Mouse (Mus musculus): ENCODE results near the gene Usp4. TPM values are rescaled to one million over a fixed set of nuclear protein-coding genes. Genes with fewer than 3 reads are reported as not detected.

The Usp4 gene
- polyA plus RNA-seq, 1 experiment from 2014 or later: 123 TPM

GRCm38 (mm10) chr9:108343835-108344234 is 3.8 kb upstream of the Usp4 start:
- no peak for ATAC-seq (ENCODE audit: low FRiP score, low read depth)
- H3K36me3 ChIP-seq: no peaks in the 10 kb centered on the region
- H3K4me2 ChIP-seq: no peak overlapping the region
- peaks cover 31% of the 10 kb centered on the region for H3K4me1 ChIP-seq (replicated peaks)
- H3K9me3 ChIP-seq: no peaks in the 10 kb centered on the region
- no peaks in the 10 kb centered on the region for H3K27me3 ChIP-seq
- no peak overlapping the region for H3K9ac ChIP-seq
- H3K27ac ChIP-seq (replicated peaks): no peak overlapping the region
- no peak overlapping the region for H3K4me3 ChIP-seq
- 87% methylated on average over 1 of the region's 1 CpGs for WGBS

GRCm38 (mm10) chr9:108344471-108344870 is 3.2 kb upstream of the Usp4 start:
- Histone ChIP-seq H3K9ac (no peak overlapping the region), H3K4me2 (no peak overlapping the region), H3K4me3 (no peak overlapping the region), H3K36me3 (no peaks in the 10 kb centered on the region), H3K27ac (replicated peaks) (no peak overlapping the region), H3K27me3 (no peaks in the 10 kb centered on the region), H3K9me3 (no peaks in the 10 kb centered on the region), H3K4me1 (replicated peaks) (peaks cover 36% of the 10 kb centered on the region)
- ATAC-seq (ENCODE audit: low FRiP score, low read depth): no peak
- 86% methylated on average over 4 of the region's 4 CpGs for WGBS

GRCm38 (mm10) chr9:108347024-108347423 is 629 bp upstream of the Usp4 start:
- ATAC-seq (ENCODE audit: low FRiP score, low read depth): no peak
- Histone ChIP-seq H3K27me3 (no peaks in the 10 kb centered on the region), H3K4me1 (replicated peaks) (peaks cover 31% of the 10 kb centered on the region)

GRCm38 (mm10) chr9:108348290-108348680 is 632 bp downstream of the Usp4 start:
- H3K36me3 ChIP-seq: peaks cover 32% of the 10 kb centered on the region
- peak overlapping the region; percentile 64 for H3K4me3 ChIP-seq
- peak overlapping the region; percentile 94 for H3K27ac ChIP-seq (replicated peaks)
- peak overlapping the region; percentile 75 for H3K9ac ChIP-seq
- H3K9me3 ChIP-seq: no peaks in the 10 kb centered on the region
- WGBS: 9% methylated on average over 14 of the region's 14 CpGs
- H3K4me2 ChIP-seq: peak overlapping the region; percentile 77
- H3K27me3 ChIP-seq: no peaks in the 10 kb centered on the region
- peaks cover 31% of the 10 kb centered on the region for H3K4me1 ChIP-seq (replicated peaks)
- no peak; the same call in 1 of the 2 replicates for ATAC-seq (ENCODE audit: low FRiP score, low read depth)

More at GRCm38 (mm10) chr9:108347024-108347423, 629 bp upstream of the Usp4 start:
- Histone ChIP-seq H3K9me3 (no peaks in the 10 kb centered on the region), H3K27ac (replicated peaks) (peak overlapping the region; percentile 94), H3K4me2 (peak overlapping the region; percentile 77), H3K4me3 (peak overlapping the region; percentile 64), H3K36me3 (peaks cover 20% of the 10 kb centered on the region), H3K9ac (peak overlapping the region; percentile 75)
- 6% methylated on average over 11 of the region's 11 CpGs for WGBS

GRCm38 (mm10) chr9:108349727-108350126 is 2.1 kb downstream of the Usp4 start:
- H3K4me1 ChIP-seq (replicated peaks): peaks cover 31% of the 10 kb centered on the region
- H3K9me3 ChIP-seq: no peaks in the 10 kb centered on the region
- no peak overlapping the region for H3K4me3 ChIP-seq
- H3K36me3 ChIP-seq: peaks cover 47% of the 10 kb centered on the region
- H3K4me2 ChIP-seq: no peak overlapping the region
- 96% methylated on average over 4 of the region's 4 CpGs for WGBS
- no peak overlapping the region for H3K9ac ChIP-seq
- H3K27me3 ChIP-seq: no peaks in the 10 kb centered on the region
- no peak overlapping the region for H3K27ac ChIP-seq (replicated peaks)
- ATAC-seq (ENCODE audit: low FRiP score, low read depth): no peak

- Histone ChIP-seq H3K4me2 (no peak overlapping the region), H3K27me3 (no peaks in the 10 kb centered on the region), H3K4me1 (replicated peaks) (no peaks in the 10 kb centered on the region), H3K9ac (no peak overlapping the region), H3K27ac (replicated peaks) (no peak overlapping the region), H3K36me3 (peaks cover 85% of the 10 kb centered on the region), H3K9me3 (no peaks in the 10 kb centered on the region), H3K4me3 (no peak overlapping the region)
- WGBS: 96% methylated on average over 9 of the region's 9 CpGs
- ATAC-seq (ENCODE audit: low FRiP score, low read depth): no peak
These were observed 30.6 kb downstream of the Usp4 start for GRCm38 (mm10) chr9:108378234-108378633.

GRCm38 (mm10) chr9:108378736-108379135 is 31.1 kb downstream of the Usp4 start:
- no peak overlapping the region for H3K27ac ChIP-seq (replicated peaks)
- no peak overlapping the region for H3K9ac ChIP-seq
- WGBS: 90% methylated on average over 5 of the region's 5 CpGs
- peaks cover 85% of the 10 kb centered on the region for H3K36me3 ChIP-seq
- no peak overlapping the region for H3K4me3 ChIP-seq
- no peaks in the 10 kb centered on the region for H3K27me3 ChIP-seq
- H3K4me1 ChIP-seq (replicated peaks): no peaks in the 10 kb centered on the region
- ATAC-seq (ENCODE audit: low FRiP score, low read depth): no peak
- no peaks in the 10 kb centered on the region for H3K9me3 ChIP-seq
- no peak overlapping the region for H3K4me2 ChIP-seq

GRCm38 (mm10) chr9:108379294-108379693 is 31.6 kb downstream of the Usp4 start:
- H3K4me1 ChIP-seq (replicated peaks): no peaks in the 10 kb centered on the region
- 92% methylated on average over 4 of the region's 4 CpGs for WGBS
- no peaks in the 10 kb centered on the region for H3K9me3 ChIP-seq
- H3K9ac ChIP-seq: no peak overlapping the region
- no peak for ATAC-seq (ENCODE audit: low FRiP score, low read depth)
- H3K27ac ChIP-seq (replicated peaks): no peak overlapping the region
- peaks cover 85% of the 10 kb centered on the region for H3K36me3 ChIP-seq
- H3K27me3 ChIP-seq: no peaks in the 10 kb centered on the region
- H3K4me3 ChIP-seq: no peak overlapping the region
- no peak overlapping the region for H3K4me2 ChIP-seq

- Histone ChIP-seq H3K4me1 (replicated peaks) (no peaks in the 10 kb centered on the region), H3K9me3 (no peaks in the 10 kb centered on the region), H3K27me3 (no peaks in the 10 kb centered on the region), H3K27ac (replicated peaks) (no peak overlapping the region), H3K4me3 (no peak overlapping the region), H3K9ac (no peak overlapping the region), H3K4me2 (no peak overlapping the region), H3K36me3 (peaks cover 85% of the 10 kb centered on the region)
- 98% methylated on average over 9 of the region's 9 CpGs for whole genome bisulfite sequencing
- ATAC-seq (ENCODE audit: low FRiP score, low read depth): no peak
These were observed 33.7 kb downstream of the Usp4 start for GRCm38 (mm10) chr9:108381382-108381781.

- no peaks in the 10 kb centered on the region for H3K4me1 ChIP-seq (replicated peaks)
- no peak for ATAC-seq (ENCODE audit: low FRiP score, low read depth)
- H3K27ac ChIP-seq (replicated peaks): no peak overlapping the region
- 88% methylated on average over 7 of the region's 7 CpGs for WGBS
- peaks cover 90% of the 10 kb centered on the region for H3K36me3 ChIP-seq
- H3K9me3 ChIP-seq: no peaks in the 10 kb centered on the region
- H3K27me3 ChIP-seq: no peaks in the 10 kb centered on the region
- no peak overlapping the region for H3K9ac ChIP-seq
- no peak overlapping the region for H3K4me2 ChIP-seq
- H3K4me3 ChIP-seq: no peak overlapping the region
These were observed 37.4 kb downstream of the Usp4 start for GRCm38 (mm10) chr9:108385006-108385405.

GRCm38 (mm10) chr9:108386816-108387215 is 39.2 kb downstream of the Usp4 start:
- no peak for ATAC-seq (ENCODE audit: low FRiP score, low read depth)
- peaks cover 86% of the 10 kb centered on the region for H3K36me3 ChIP-seq
- WGBS: 89% methylated on average over 4 of the region's 4 CpGs
- H3K27me3 ChIP-seq: no peaks in the 10 kb centered on the region
- H3K9me3 ChIP-seq: no peaks in the 10 kb centered on the region
- H3K9ac ChIP-seq: no peak overlapping the region
- H3K4me3 ChIP-seq: no peak overlapping the region
- H3K4me2 ChIP-seq: no peak overlapping the region
- no peaks in the 10 kb centered on the region for H3K4me1 ChIP-seq (replicated peaks)
- H3K27ac ChIP-seq (replicated peaks): no peak overlapping the region

- Histone ChIP-seq H3K4me1 (replicated peaks) (no peaks in the 10 kb centered on the region), H3K9ac (no peak overlapping the region), H3K27ac (replicated peaks) (no peak overlapping the region), H3K36me3 (peaks cover 87% of the 10 kb centered on the region), H3K27me3 (no peaks in the 10 kb centered on the region), H3K9me3 (no peaks in the 10 kb centered on the region), H3K4me2 (no peak overlapping the region), H3K4me3 (no peak overlapping the region)
- 84% methylated on average over 10 of the region's 10 CpGs for WGBS
- ATAC-seq (ENCODE audit: low FRiP score, low read depth): no peak
These were observed 40.9 kb downstream of the Usp4 start for GRCm38 (mm10) chr9:108388601-108389000.

GRCm38 (mm10) chr9:108389220-108389619 is 41.6 kb downstream of the Usp4 start:
- H3K4me2 ChIP-seq: no peak overlapping the region
- H3K4me1 ChIP-seq (replicated peaks): no peaks in the 10 kb centered on the region
- H3K36me3 ChIP-seq: peaks cover 85% of the 10 kb centered on the region
- no peak overlapping the region for H3K27ac ChIP-seq (replicated peaks)
- no peak overlapping the region for H3K4me3 ChIP-seq
- 91% methylated on average over 6 of the region's 6 CpGs for WGBS
- ATAC-seq (ENCODE audit: low FRiP score, low read depth): no peak
- no peak overlapping the region for H3K9ac ChIP-seq
- H3K9me3 ChIP-seq: no peaks in the 10 kb centered on the region
- H3K27me3 ChIP-seq: no peaks in the 10 kb centered on the region

Data from hindbrain, embryonic 15.5 days (tissue).